Mouse (Mus musculus) C2C12 (cell line): Measurements from ENCODE around the gene Ccnq.

Source experiments
- CEBPB ChIP-seq: IDR thresholded peaks from one replicate; pipeline ENCODE4 v1.6.1; 2011; ENCODE audit warnings: low read depth, mild to moderate bottlenecking, control low read depth, moderate library complexity
- CTCF ChIP-seq: IDR thresholded peaks from one replicate; pipeline ENCODE4 v1.5.1; 2011; ENCODE audit not compliant: control insufficient read depth, insufficient read depth, insufficient read length
- MAX ChIP-seq: IDR thresholded peaks from one replicate; pipeline ENCODE4 v1.6.1; 2011; ENCODE audit warnings: mild to moderate bottlenecking, control low read depth
- USF1 ChIP-seq: IDR thresholded peaks from one replicate; pipeline ENCODE4 v1.6.1; 2011; ENCODE audit warnings: low read depth, mild to moderate bottlenecking, control low read depth, moderate library complexity

DNA sequence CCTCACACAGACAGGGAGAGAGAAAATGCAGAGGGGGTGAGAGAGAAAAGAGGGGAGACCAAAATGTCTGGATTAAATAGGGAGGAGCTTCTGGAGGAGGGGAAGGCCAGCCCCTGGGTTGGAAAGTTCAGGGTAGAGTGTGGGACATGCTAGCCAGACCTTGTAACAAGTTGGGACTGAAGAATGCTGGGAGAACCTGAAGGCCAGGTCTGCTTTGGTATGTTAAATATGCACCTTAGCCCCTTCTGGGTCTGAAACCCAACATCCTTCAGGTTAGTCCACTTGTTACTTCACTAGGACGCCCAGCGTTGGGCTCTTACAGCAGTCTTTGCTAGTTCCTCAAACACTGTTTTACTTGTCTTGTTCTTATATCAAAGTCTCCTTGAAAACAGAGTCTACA, 30.1 kb downstream of the Ccnq start:
- TF ChIP-seq USF1, result no peak
- no peak for TF ChIP-seq CTCF
- TF ChIP-seq MAX, result no peak
- no peak for TF ChIP-seq CEBPB
